Mouse (Mus musculus) neural tube, embryonic 12.5 days (tissue): Measurements from ENCODE around the gene Rfc5. TPM values are rescaled to one million over a fixed set of nuclear protein-coding genes. Genes with fewer than 3 reads are reported as not detected.

Experiments used
- ATAC-seq: fragments of 200-750 bp; cut with Nextera tagmentation; 2 replicates; pipeline ENCODE4 v1.8.0; 2017; ENCODE audit warnings: low read depth, mild to moderate bottlenecking, moderate TSS enrichment, moderate library complexity; ENCODE audit not compliant: low FRiP score
- H3K27ac ChIP-seq: fragments of 300-500 bp; sonication (generic); 2 replicates; pipeline ENCODE4 v1.5.1; 2016
- H3K27me3 ChIP-seq: fragments of 300-500 bp; sonication (generic); replicated peaks from 2 replicates; pipeline ENCODE4 v1.6.1; 2016; ENCODE audit warnings: mild to moderate bottlenecking
- H3K36me3 ChIP-seq: fragments of 300-500 bp; sonication (generic); 2 replicates; pipeline ENCODE4 v1.6.1; 2016; ENCODE audit warnings: mild to moderate bottlenecking
- H3K4me1 ChIP-seq: fragments of 300-500 bp; sonication (generic); 2 replicates; pipeline ENCODE4 v1.6.1; 2016
- H3K4me2 ChIP-seq: fragments of 300-500 bp; sonication (generic); replicated peaks from 2 replicates; pipeline ENCODE4 v1.6.1; 2016; ENCODE audit warnings: mild to moderate bottlenecking
- H3K4me3 ChIP-seq: fragments of 300-500 bp; sonication (generic); 2 replicates; pipeline ENCODE4 v1.5.1; 2016
- H3K9ac ChIP-seq: fragments of 300-500 bp; sonication (generic); 2 replicates; pipeline ENCODE4 v1.6.1; 2016; ENCODE audit warnings: mild to moderate bottlenecking
- H3K9me3 ChIP-seq: fragments of 300-500 bp; sonication (generic); 2 replicates; pipeline ENCODE4 v1.6.1; 2016; ENCODE audit warnings: mild to moderate bottlenecking
- WGBS: fragments of 180-500 bp; shearing (Covaris S2); methylation state at CpG from one replicate; pipeline ENCODE4 v1.1.7; 2016; 5-methylcytosine and 5-hydroxymethylcytosine counted together
- polyA plus RNA-seq: library from polyadenylated mRNA; unstranded; fragments of >200 nt; fragmentation: Nextera tagmentation; extraction: Ambion mirVana; gene quantifications from 2 replicates; pipeline ENCODE4 v1.2.1, GENCODE M21; 2016

Gene Rfc5
- polyA plus RNA-seq, 1 experiment from 2014 or later = 52.1 TPM

- Histone ChIP-seq H3K4me1 (no peaks in the 10 kb centered on the region), H3K36me3 (no peaks in the 10 kb centered on the region), H3K9me3 (peaks cover 5% of the 10 kb centered on the region; the same call in 1 of the 2 replicates), H3K4me3 (no peak overlapping the region), H3K27ac (no peak overlapping the region), H3K4me2 (no peak overlapping the region), H3K27me3 (no peaks in the 10 kb centered on the region), H3K9ac (no peak overlapping the region)
- no peak for ATAC-seq
- WGBS = 90% methylated on average over 6 of the region's 6 CpGs
These were observed 48.8 kb downstream of the Rfc5 start for GRCm38 (mm10) chr5:117340081-117340480.

GRCm38 (mm10) chr5:117338503-117338902 lies 50.3 kb downstream of the Rfc5 start:
- ATAC-seq = no peak
- no peaks in the 10 kb centered on the region for H3K27me3 ChIP-seq
- 88% methylated on average over 8 of the region's 8 CpGs for WGBS

DNA sequence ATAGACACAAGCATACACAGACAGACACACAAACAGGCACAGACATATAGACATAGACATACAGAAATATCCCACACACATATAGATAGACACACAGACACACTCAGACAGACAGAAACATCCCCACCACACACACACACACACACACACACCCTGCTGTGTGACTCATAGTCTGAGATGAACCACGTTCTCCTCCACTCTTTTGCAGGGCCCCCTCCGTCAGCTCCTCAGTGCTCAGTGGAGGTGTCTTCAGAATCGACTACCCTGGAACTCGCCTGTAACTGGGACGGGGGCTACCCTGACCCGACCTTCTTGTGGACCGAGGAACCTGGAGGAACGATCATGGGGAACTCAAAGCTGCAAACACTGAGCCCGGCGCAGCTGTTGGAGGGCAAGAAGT lies 50.8 kb downstream of the Rfc5 start:
- H3K4me3 ChIP-seq = no peak overlapping the region

More at GRCm38 (mm10) chr5:117338503-117338902, 50.3 kb downstream of the Rfc5 start:
- Histone ChIP-seq H3K36me3 (no peaks in the 10 kb centered on the region), H3K27ac (no peak overlapping the region), H3K4me3 (no peak overlapping the region), H3K9me3 (peaks cover 5% of the 10 kb centered on the region; the same call in 1 of the 2 replicates), H3K9ac (no peak overlapping the region), H3K4me1 (no peaks in the 10 kb centered on the region), H3K4me2 (no peak overlapping the region)

DNA sequence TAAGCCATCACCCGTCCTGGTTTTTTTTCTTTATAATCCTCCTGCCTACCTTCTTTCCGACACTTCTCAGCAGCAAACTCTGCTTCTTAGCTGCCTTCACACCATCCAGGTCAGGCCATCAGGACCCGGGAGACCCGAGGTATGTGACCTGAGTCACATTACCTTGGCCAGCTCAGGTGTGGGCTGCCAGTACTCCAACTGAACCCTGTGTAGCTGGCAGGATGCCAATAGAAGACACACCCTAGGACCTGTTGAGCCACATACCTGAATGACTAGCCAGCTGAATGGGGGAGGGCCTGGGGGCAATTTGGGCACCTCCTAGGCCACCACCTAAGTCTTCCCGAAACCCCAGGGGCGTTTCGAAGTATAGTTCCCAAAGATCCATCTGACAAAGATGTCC lies 58.4 kb downstream of the Rfc5 start:
- Histone ChIP-seq H3K27ac (no peak overlapping the region), H3K27me3 (no peaks in the 10 kb centered on the region), H3K4me1 (no peaks in the 10 kb centered on the region), H3K36me3 (no peaks in the 10 kb centered on the region), H3K4me3 (no peak overlapping the region), H3K4me2 (no peak overlapping the region), H3K9me3 (no peaks in the 10 kb centered on the region), H3K9ac (no peak overlapping the region)
- WGBS = 87% methylated on average over 7 of the region's 7 CpGs
- no peak for ATAC-seq

More for the DNA sequence above, 50.8 kb downstream of the Rfc5 start:
- no peak overlapping the region for H3K9ac ChIP-seq
- no peak for ATAC-seq
- no peaks in the 10 kb centered on the region for H3K36me3 ChIP-seq
- WGBS = 91% methylated on average over 10 of the region's 10 CpGs
- H3K27ac ChIP-seq = no peak overlapping the region
- H3K4me2 ChIP-seq = no peak overlapping the region
- H3K9me3 ChIP-seq = peaks cover 5% of the 10 kb centered on the region; the same call in 1 of the 2 replicates
- no peaks in the 10 kb centered on the region for H3K4me1 ChIP-seq
- no peaks in the 10 kb centered on the region for H3K27me3 ChIP-seq

Other genes with a start within 250 kb of the Rfc5 start
- 847 and 881 TPM in 2 replicates for gene Pebp1, start 101.4 kb downstream of the Rfc5 start, polyA plus RNA-seq
- 2.4 and 2.8 TPM in 2 replicates for gene Vsig10, start 70.0 kb downstream of the Rfc5 start, polyA plus RNA-seq
- gene Wsb2, start 31.7 kb downstream of the Rfc5 start, polyA plus RNA-seq = 138 and 140 TPM in 2 replicates
- gene Ksr2, start 25.0 kb upstream of the Rfc5 start, polyA plus RNA-seq = 3.4 TPM in 2 replicates